Mouse (Mus musculus) neutrophil, adult 59 days (primary cell): ENCODE data around the gene Car6. TPM values are rescaled to one million over a fixed set of nuclear protein-coding genes. Genes with fewer than 3 reads are reported as not detected.

Experiments used
- total RNA-seq, 2 experiments: library from RNA; stranded (reverse); gene quantifications; 1 replicate in 1 of 2; 2 replicates in 1 of 2; pipeline ENCODE4 v1.2.4; 2023

Gene Car6
- not detected for total RNA-seq

DNA sequence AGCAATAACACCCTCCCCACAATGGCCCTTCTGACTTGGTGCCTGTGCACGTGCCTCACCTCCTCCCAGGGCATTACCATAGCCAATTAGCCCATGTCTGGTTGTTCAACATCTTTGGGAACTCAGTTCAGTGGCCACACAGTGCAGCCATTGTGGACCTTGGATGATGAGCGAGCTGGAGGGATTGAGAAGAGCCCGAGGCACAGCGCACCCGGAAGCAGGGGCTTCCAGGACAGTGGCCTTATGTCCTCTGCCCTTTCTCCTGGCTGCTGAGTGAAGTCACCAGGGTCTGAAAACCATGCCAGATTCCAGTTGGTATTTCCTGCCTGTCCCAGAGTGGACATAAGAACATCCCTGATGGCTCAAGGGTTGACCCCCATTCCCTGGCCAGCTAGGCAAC is at the start of gene Car6:
TSS of gene Car6 (minus strand) at position 101 of the 400 bp plus-strand sequence.

DNA sequence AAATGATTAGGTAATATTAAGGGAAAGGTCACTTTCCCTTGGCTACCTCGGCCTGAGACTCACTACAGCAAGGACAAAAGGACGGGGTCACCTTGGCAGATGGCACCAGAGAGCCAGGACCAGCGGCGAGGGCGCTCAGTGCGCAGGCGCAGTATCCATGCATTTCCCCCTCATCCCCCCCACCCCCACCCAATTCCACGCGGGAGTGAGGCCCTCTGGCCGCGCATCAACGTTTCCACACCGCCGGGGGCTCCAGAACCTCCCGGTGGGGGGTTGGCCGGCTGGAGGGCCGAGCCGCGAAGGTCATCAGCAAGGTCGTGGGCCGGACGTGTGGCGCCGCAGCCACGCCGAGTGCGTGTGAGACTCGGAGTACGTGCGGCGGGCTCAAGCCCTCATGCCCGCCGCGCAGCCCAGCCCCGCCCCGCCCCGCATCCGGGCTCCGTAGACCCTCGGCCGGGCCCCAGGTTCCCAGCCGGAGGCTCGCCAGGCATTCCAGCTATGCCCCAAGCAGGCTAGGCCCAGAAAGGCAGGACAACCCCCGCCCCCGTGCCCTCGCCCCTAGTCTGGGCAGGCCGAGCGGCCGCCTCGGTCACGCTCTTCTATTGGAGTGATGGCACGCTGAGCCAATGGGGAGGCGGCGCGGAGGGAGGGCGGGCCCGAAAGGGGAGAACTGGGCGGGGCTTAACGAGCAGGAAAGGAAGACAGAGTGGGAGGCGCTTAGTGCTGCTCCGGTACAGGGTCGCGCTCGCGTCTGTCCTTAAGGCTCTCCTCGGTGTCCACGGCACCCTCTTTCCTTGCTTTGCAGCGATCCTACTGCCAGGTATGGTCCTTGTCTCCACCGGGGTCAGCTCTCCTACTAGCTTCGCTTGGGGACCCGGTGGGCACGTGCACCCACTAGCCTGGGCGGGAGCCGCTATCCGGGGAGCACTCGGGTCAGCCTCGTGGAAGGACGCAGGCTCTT is 35.7 kb upstream of the Car6 start, which contains the start of gene Eno1:
TSS of gene Eno1 (plus strand) at position 201 of the 961 bp plus-strand sequence.

Other genes starting within 250 kb of the Car6 start
- 1 to 10 TPM; 1.3 to 2.0 TPM for gene Spsb1, start 246.3 kb downstream of the Car6 start, total RNA-seq
- 10 to 100 TPM; 69.1 to 78.5 TPM for gene H6pd, start 192.3 kb downstream of the Car6 start, total RNA-seq
- gene Gpr157, start 114.0 kb downstream of the Car6 start, total RNA-seq, result 1 to 10 TPM; 6.0 to 6.7 TPM
- gene Slc2a5, start 82.0 kb downstream of the Car6 start, total RNA-seq, result not detected
- gene Slc2a7, start 52.4 kb downstream of the Car6 start, total RNA-seq, result not detected
- 100 to 1,000 TPM; 272 to 308 TPM for gene Eno1, start 35.4 kb upstream of the Car6 start, total RNA-seq
- 10 to 100 TPM; 66.2 to 82.7 TPM for gene Rere, start 80.3 kb upstream of the Car6 start, total RNA-seq